Mouse (Mus musculus) layer of hippocampus, postnatal 10 days (tissue): ENCODE data around the gene 4930507D05Rik. TPM values are rescaled to one million over a fixed set of nuclear protein-coding genes. Genes with fewer than 3 reads are reported as not detected.
"Not testable (repeated sequence)": the region's sequence is repeated elsewhere in the genome, so short reads cannot be mapped to it uniquely, and the experiment has no call there.

Source experiments
- DNase-seq, 2 experiments: peaks; one replicate each; pipeline ENCODE4 v3.0.0; 2021; ENCODE audit warnings: low spot score in 2 of 2
- total RNA-seq, 2 experiments: library from RNA; stranded (reverse); gene quantifications; 2 replicates each; pipeline ENCODE4 v1.2.3; 2021

The 4930507D05Rik gene
- total RNA-seq, 2 experiments from 2014 or later = 1.7 to 2.1 TPM

GRCm38 (mm10) chr10:62476980-62477379 is 27.7 kb downstream of the 4930507D05Rik start:
- no peak for DNase-seq

DNA sequence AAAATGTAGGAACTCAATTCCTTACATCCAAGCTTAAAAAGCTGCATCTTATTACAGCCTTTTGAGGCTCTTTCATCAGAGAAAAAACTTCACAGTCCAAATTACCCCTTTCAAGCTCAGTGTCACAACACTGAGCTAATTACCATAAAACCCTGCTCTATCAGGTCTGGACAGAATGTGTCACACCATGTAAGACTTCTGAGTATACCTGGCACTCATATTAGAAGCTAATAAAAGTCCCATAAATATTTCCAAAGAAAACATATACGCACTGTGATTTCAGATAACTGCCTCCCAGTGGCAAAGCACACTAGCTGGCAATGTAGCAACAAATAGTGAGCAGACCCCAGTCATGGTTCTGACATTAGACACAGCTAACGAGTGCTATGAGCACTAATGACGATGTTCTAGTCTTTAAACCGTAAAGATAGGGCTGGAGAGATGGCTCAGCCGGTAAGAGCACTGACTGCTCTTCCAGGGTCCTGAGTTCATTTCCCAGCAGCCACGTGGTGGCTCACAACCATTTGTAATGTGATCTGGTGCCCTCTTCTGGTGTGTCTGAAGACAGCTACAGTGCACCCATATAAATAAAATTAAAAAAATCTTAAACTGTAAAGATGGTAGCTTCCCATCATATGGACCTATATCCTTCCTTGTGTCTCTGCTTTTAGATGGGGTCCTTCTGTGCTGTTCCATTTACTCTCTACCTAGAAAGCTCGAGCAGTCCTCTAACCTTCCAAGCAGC is 32.0 kb downstream of the 4930507D05Rik start:
- no peak for DNase-seq

DNA sequence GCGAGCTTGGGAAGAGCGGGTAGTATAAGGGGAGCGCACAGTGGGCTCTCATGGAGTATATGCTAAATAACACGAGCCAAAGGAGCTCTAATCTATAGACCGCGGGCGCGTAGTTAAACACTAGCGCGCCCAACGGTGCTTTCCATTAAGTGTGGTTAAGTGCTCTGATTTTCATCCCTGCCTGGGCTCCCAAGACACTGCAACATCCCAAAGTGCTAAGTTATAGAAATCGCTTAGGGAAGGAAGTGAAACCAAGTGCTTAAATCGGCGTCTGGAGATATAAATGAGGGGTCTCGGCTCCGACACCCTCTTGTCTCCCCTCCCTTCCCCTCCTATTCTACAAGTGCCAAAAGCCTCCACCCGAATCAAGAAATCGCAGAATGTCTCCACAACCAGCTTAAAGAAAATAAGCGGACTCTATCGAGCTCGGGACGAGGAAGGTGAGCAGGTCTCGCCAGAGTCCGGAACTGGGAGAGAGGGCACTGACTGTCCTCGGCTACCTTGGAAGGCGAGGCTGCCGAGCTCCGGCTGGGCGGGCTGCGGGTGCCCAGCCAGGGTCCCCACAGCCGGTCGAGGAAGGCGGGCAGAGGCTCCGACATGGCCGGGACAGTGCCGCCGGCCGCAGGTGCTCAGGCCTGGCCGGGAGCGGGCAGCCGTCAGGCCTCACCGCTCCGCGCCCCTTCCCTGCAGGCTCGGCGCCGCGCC is 36.7 kb downstream of the 4930507D05Rik start:
- no peak for DNase-seq

GRCm38 (mm10) chr10:62486618-62487415 is 37.5 kb downstream of the 4930507D05Rik start, which contains the start of gene Vps26a:
Gene Vps26a (minus strand): TSS chr10:62486805.
- DNase-seq = peak; percentile 98

GRCm38 (mm10) chr10:62488266-62488665 is 39.0 kb downstream of the 4930507D05Rik start:
- DNase-seq = peak; percentile 37 to 61

DNA sequence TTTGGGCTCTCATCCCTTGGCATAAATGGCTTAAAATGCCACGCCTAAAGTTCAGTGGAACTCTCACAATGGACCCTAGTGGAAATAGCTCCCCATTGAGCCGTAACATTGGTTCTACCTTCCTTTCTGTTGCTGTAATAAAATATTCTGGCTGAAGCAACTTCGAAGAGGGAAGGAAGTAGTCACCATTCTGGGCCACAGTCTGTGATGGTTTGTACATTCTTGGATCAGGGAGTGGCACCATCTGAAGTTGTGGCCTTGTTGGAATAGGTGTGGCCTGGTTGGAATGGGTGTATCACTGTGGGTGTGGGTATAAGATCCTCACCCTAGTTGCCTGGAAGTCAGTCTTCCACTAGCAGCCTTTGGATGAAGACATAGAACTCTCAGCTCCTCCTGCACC is 42.4 kb downstream of the 4930507D05Rik start:
- DNase-seq = not testable (repeated sequence)

- peak; percentile 70 to 78 for DNase-seq
Measured at GRCm38 (mm10) chr10:62500088-62500915, 51.0 kb downstream of the 4930507D05Rik start.

Other genes starting within 250 kb of the 4930507D05Rik start
- gene Tspan15, start 218.2 kb upstream of the 4930507D05Rik start, total RNA-seq = 1 to 10 TPM; 7.9 to 9.0 TPM
- gene Tacr2, start 197.1 kb upstream of the 4930507D05Rik start, total RNA-seq = under 1 TPM in 1 of 2 experiments, not detected in 1; 0.25 TPM
- gene Hk1, start 69.6 kb upstream of the 4930507D05Rik start, total RNA-seq = 100 to 1,000 TPM; 280 to 294 TPM
- 1 to 10 TPM; 5.0 to 6.4 TPM for gene Hkdc1, start 27.0 kb upstream of the 4930507D05Rik start, total RNA-seq
- 10 to 100 TPM; 22.1 to 23.7 TPM for gene Supv3l1, start 249 bp downstream of the 4930507D05Rik start, total RNA-seq
- 10 to 100 TPM; 37.2 to 41.1 TPM for gene Vps26a, start 37.3 kb downstream of the 4930507D05Rik start, total RNA-seq
- gene Srgn, start 78.0 kb downstream of the 4930507D05Rik start, total RNA-seq = 10 to 100 TPM in 1 of 2 experiments, 1 to 10 TPM in 1; 9.3 to 10.3 TPM
- 100 to 1,000 TPM; 140 to 141 TPM for gene Kif1bp, start 129.0 kb downstream of the 4930507D05Rik start, total RNA-seq
- 10 to 100 TPM; 34.9 to 35.0 TPM for gene Ddx21, start 152.8 kb downstream of the 4930507D05Rik start, total RNA-seq
- 10 to 100 TPM; 78.5 to 86.4 TPM for gene Ddx50, start 201.7 kb downstream of the 4930507D05Rik start, total RNA-seq